Mouse (Mus musculus): ENCODE measurements around the gene Sardh. TPM values are rescaled to one million over a fixed set of nuclear protein-coding genes. Genes with fewer than 3 reads are reported as not detected.

Sardh gene
- 4.8 and 5.1 TPM in 2 replicates for polyA plus RNA-seq (2015; fragmentation: Nextera tagmentation; extraction: Ambion mirVana)

DNA sequence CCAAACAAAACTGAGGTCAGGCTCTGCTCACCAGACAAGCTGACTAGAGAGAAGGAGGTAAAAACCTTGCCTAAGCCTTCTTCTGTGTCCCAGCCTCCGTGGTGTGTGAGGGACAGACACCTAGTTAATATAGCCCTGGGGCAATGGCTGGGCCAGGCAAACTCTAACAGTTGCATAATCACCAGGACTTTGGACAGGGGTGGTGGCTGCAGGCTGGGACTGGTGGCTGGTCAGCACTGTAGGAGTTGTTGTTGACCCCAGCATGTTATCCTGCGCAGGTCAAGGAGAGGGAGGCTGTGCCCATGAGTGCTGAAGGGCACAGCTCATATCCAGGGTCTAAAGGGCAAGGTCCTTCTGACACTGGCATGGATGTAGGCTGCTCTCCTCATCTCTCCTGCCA is at the start of gene Sardh:
Gene Sardh, minus strand, starts transcription at position 127 of the 400 bp plus-strand sequence.
- no peaks in the 10 kb centered on the region for H3K4me1 ChIP-seq (ENCODE audit: control insufficient read depth, insufficient read depth, low read length)
- H3K4me2 ChIP-seq (ENCODE audit: low read length) = no peak within 1 kb of the TSS
- WGBS = 85% methylated on average over 2 of the region's 2 CpGs
- ATAC-seq = no peak
- no peaks in the 10 kb centered on the region for H3K27me3 ChIP-seq (ENCODE audit: control insufficient read depth, insufficient read depth, low read depth, low read length)
- no peak within 1 kb of the TSS for H3K27ac ChIP-seq (ENCODE audit: low read length)
- H3K9me3 ChIP-seq (replicated peaks; ENCODE audit: control insufficient read depth, low read length, poor library complexity, severe bottlenecking) = no peaks in the 10 kb centered on the region
- no peak within 1 kb of the TSS for H3K9ac ChIP-seq (ENCODE audit: low read depth, low read length)
- no peaks in the 10 kb centered on the region for H3K36me3 ChIP-seq (ENCODE audit: control insufficient read depth, insufficient read depth, low read length)
- no peak within 1 kb of the TSS for H3K4me3 ChIP-seq (ENCODE audit: low read depth, low read length)

DNA sequence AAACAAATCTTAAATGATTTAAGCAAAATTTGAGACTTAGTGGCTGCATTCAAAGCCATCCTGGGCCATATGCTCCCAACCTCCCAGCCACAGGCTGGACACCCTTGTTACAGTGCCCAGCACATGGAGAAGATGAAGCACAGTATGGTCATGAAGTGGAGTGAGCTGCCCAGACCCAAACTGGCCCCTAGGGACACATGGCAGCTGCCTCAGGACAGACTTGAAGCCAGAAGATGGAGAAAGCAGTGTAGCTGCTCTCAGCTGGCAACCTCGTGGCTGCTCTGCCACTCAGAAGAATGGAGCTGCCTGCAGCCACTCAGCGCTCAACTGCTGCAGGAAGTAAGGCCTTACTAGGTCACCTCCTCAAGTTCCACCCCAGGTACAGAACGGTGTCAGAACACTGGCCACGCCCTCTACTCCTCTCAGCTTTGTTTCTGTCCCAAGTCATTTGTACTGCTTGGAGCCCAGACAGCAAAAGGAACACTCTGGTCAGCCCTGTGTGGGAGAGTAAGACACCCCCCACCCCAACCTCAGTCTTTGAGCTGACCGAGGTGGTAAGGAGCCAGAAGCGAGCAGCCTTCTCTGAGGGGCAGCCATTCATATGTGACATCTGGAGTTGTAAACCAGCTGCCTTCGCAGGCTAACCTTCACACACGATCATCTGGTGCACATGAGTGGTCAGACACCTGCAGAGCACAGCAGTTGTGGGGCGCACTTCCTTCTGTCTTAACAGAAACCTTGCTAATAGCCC is 48.7 kb upstream of the Sardh start:
- Histone ChIP-seq H3K27ac (ENCODE audit: low read length) (no peak overlapping the region), H3K9me3 (replicated peaks; ENCODE audit: control insufficient read depth, low read length, poor library complexity, severe bottlenecking) (no peaks in the 10 kb centered on the region), H3K36me3 (ENCODE audit: control insufficient read depth, insufficient read depth, low read length) (no peaks in the 10 kb centered on the region), H3K4me2 (ENCODE audit: low read length) (no peak overlapping the region), H3K4me3 (ENCODE audit: low read depth, low read length) (no peak overlapping the region), H3K4me1 (ENCODE audit: control insufficient read depth, insufficient read depth, low read length) (peaks cover 3% of the 10 kb centered on the region), H3K9ac (ENCODE audit: low read depth, low read length) (no peak overlapping the region), H3K27me3 (ENCODE audit: control insufficient read depth, insufficient read depth, low read depth, low read length) (no peaks in the 10 kb centered on the region)
- no peak for ATAC-seq
- WGBS = 81% methylated on average over 9 of the region's 9 CpGs

DNA sequence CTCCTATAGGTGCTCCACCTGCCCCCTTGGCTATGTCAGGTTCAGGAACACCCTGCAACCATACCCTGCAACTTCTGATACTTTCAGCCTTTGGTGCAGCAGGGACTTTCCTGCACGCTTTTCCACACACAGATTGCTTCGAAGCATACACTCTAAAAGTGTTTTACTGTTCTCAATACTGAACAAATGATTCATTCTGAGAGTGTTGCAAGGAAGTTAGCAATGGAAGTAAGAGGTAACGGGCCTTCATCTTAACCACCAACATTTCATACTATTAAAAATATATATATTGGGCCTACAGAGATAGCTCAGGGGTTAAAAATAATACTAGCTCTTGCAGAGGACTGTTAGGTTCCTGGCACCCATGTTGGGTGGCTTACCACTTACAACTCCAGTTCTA is 46.6 kb upstream of the Sardh start:
- 98% methylated on average over 3 of the region's 3 CpGs for WGBS
- H3K4me2 ChIP-seq (ENCODE audit: low read length) = no peak overlapping the region
- H3K27me3 ChIP-seq (ENCODE audit: control insufficient read depth, insufficient read depth, low read depth, low read length) = no peaks in the 10 kb centered on the region
- ATAC-seq = no peak
- no peak overlapping the region for H3K9ac ChIP-seq (ENCODE audit: low read depth, low read length)
- H3K27ac ChIP-seq (ENCODE audit: low read length) = no peak overlapping the region
- no peaks in the 10 kb centered on the region for H3K4me1 ChIP-seq (ENCODE audit: control insufficient read depth, insufficient read depth, low read length)
- no peak overlapping the region for H3K4me3 ChIP-seq (ENCODE audit: low read depth, low read length)
- no peaks in the 10 kb centered on the region for H3K9me3 ChIP-seq (replicated peaks; ENCODE audit: control insufficient read depth, low read length, poor library complexity, severe bottlenecking)
- H3K36me3 ChIP-seq (ENCODE audit: control insufficient read depth, insufficient read depth, low read length) = peaks cover 6% of the 10 kb centered on the region; the same call in 1 of the 2 replicates

DNA sequence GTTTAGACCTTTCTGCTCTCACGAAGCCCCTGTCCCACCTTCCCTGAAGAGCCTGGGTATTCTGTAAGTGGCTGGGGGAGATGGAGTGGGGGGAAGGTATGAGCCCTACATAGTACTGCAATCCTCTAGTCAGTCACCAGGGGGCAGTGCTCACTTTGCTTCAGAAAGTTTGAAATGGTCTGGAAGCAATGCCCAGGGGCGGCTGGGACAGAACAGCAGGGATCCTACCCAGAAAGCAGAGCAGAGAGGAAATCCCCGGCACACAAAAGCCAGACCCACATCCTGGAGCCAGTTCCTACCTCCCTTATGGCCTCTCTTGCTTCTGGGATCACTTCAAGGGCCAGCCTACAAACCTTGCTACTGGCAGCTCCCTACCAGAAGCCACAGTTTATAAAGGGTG is 40.9 kb upstream of the Sardh start:
- Histone ChIP-seq H3K27ac (ENCODE audit: low read length) (peak overlapping the region; percentile 29), H3K36me3 (ENCODE audit: control insufficient read depth, insufficient read depth, low read length) (peaks cover 10% of the 10 kb centered on the region), H3K9me3 (replicated peaks; ENCODE audit: control insufficient read depth, low read length, poor library complexity, severe bottlenecking) (no peaks in the 10 kb centered on the region), H3K4me2 (ENCODE audit: low read length) (no peak overlapping the region), H3K9ac (ENCODE audit: low read depth, low read length) (0 out of 2 replicates have a peak overlapping the region, but pooled peaks have one; percentile 27), H3K4me1 (ENCODE audit: control insufficient read depth, insufficient read depth, low read length) (peaks cover 5% of the 10 kb centered on the region; the same call in 1 of the 2 replicates), H3K27me3 (ENCODE audit: control insufficient read depth, insufficient read depth, low read depth, low read length) (no peaks in the 10 kb centered on the region), H3K4me3 (ENCODE audit: low read depth, low read length) (no peak overlapping the region)
- 7% methylated on average over 3 of the region's 3 CpGs for WGBS
- ATAC-seq = peak; percentile 30

DNA sequence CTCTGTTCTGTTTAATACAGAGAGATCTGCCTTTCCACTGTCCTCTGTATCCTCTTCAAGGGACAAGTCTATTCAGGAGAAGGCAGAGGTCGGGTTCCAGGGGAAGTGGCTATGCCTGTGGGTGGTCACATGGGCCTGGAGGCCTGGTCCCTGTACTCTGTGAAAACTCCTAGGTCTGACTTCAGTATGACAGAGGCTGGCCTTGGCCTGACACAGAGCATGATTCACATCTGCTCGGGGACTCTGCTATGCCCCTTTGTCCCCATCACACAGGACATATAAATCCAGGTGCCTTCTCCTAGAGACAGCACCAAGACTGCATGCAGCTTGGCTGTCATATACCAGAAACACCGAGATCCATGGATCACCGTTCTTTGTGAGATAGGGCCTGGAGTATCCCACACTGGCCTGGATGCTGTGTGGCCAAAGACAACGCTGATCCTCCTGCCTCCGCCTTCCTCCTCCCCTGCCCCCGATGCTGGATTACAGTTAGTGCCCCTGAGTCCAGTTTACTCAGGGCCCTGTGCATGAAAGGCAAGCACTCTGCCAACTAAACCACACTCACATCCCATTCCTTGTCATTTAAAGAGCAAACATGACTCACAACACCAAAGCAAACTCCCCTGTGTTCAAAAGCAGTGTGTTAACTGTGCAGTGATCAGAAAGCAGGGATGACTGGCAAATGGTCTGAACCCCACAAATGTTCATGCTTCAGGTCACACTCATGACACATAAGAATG is 39.0 kb upstream of the Sardh start:
- ATAC-seq = no peak
- Histone ChIP-seq H3K27me3 (ENCODE audit: control insufficient read depth, insufficient read depth, low read depth, low read length) (no peaks in the 10 kb centered on the region), H3K27ac (ENCODE audit: low read length) (no peak overlapping the region), H3K9me3 (replicated peaks; ENCODE audit: control insufficient read depth, low read length, poor library complexity, severe bottlenecking) (no peaks in the 10 kb centered on the region), H3K9ac (ENCODE audit: low read depth, low read length) (no peak overlapping the region), H3K36me3 (ENCODE audit: control insufficient read depth, insufficient read depth, low read length) (peaks cover 10% of the 10 kb centered on the region), H3K4me2 (ENCODE audit: low read length) (no peak overlapping the region), H3K4me3 (ENCODE audit: low read depth, low read length) (no peak overlapping the region), H3K4me1 (ENCODE audit: control insufficient read depth, insufficient read depth, low read length) (peaks cover 5% of the 10 kb centered on the region; the same call in 1 of the 2 replicates)
- 84% methylated on average over 7 of the region's 7 CpGs for WGBS

DNA sequence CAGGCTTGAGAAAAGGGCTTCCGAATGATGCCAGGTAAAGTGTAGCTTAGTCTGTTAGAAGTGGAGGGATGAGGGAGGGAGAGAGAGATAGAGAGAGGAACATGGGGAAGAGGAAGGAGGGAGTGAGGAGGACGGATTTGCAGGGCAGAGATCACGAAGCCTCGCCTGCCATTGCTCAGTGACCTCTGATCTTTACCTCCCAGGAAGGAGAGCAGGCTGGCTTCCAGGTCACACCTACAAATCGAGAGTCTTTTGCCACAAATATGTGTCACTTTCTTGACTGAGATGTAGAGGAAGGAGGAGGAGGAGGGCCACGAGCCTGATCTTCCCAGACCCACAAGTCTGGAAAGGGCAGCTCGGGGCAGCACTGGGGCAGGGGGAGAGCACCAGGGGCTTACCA is 36.3 kb upstream of the Sardh start:
- Histone ChIP-seq H3K9ac (ENCODE audit: low read depth, low read length) (no peak overlapping the region), H3K27ac (ENCODE audit: low read length) (no peak overlapping the region), H3K27me3 (ENCODE audit: control insufficient read depth, insufficient read depth, low read depth, low read length) (no peaks in the 10 kb centered on the region), H3K4me1 (ENCODE audit: control insufficient read depth, insufficient read depth, low read length) (peaks cover 4% of the 10 kb centered on the region; the same call in 1 of the 2 replicates), H3K9me3 (replicated peaks; ENCODE audit: control insufficient read depth, low read length, poor library complexity, severe bottlenecking) (no peaks in the 10 kb centered on the region), H3K4me3 (ENCODE audit: low read depth, low read length) (no peak overlapping the region), H3K36me3 (ENCODE audit: control insufficient read depth, insufficient read depth, low read length) (peaks cover 4% of the 10 kb centered on the region), H3K4me2 (ENCODE audit: low read length) (no peak overlapping the region)
- ATAC-seq = no peak
- WGBS = 75% methylated on average over 7 of the region's 7 CpGs

DNA sequence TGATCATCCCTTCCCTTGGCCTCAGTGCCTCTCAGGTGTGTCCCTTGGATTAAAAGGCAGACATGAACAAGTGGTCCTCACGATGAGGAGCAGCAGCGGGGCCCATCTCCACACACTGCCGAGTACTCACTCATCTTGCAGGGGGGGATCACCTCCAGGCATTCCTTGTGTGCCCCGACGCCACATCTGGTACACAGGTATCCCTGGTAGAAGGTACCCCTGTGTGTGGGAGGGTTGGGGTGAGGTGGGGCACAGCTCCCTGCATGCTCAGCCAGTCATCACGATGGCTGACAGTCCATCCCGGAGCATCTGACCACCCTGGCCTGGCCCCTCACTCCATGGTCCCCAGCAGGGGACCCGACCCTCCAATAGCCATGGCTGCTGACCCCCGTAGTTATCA is 33.6 kb upstream of the Sardh start:
- no peak for ATAC-seq
- Histone ChIP-seq H3K4me2 (ENCODE audit: low read length) (no peak overlapping the region), H3K9me3 (replicated peaks; ENCODE audit: control insufficient read depth, low read length, poor library complexity, severe bottlenecking) (no peaks in the 10 kb centered on the region), H3K36me3 (ENCODE audit: control insufficient read depth, insufficient read depth, low read length) (no peaks in the 10 kb centered on the region; the same call in none of the 2 replicates), H3K27me3 (ENCODE audit: control insufficient read depth, insufficient read depth, low read depth, low read length) (no peaks in the 10 kb centered on the region), H3K4me3 (ENCODE audit: low read depth, low read length) (no peak overlapping the region), H3K4me1 (ENCODE audit: control insufficient read depth, insufficient read depth, low read length) (no peaks in the 10 kb centered on the region), H3K9ac (ENCODE audit: low read depth, low read length) (no peak overlapping the region), H3K27ac (ENCODE audit: low read length) (no peak overlapping the region)
- WGBS = 91% methylated on average over 9 of the region's 9 CpGs

DNA sequence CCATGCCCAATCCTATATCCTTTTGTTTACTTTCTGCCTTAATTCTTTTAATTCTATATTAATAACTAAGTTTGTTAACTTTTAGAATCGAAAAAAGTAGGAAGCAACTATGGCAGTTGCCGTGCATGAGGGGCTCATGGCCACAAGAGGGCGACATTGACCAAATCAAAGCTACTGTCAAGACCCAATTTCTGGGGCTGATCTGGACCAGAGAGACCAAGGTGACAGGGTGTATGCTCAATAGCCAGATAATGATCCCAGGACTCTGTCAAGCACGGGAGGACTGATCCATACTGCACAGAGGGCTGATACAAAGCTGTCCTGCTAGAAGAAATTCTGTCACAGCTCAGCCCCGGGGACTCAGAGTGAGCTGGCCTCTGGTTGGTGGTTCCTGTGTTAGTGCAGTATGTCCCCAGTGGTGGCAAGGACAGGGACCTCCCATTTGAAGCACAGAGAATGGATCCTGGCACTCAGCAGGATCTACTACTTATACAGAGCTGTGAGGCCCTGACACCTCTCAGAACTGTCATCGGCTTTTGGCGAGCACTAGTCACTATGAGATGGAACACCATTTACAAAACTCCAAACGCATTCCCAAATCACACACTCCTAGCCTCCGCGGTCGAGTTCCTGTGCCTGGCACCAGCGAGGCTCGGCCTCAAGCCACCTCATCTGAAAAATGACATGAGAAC is 32.9 kb upstream of the Sardh start:
- Histone ChIP-seq H3K36me3 (ENCODE audit: control insufficient read depth, insufficient read depth, low read length) (peaks cover 4% of the 10 kb centered on the region), H3K4me3 (ENCODE audit: low read depth, low read length) (no peak overlapping the region), H3K27me3 (ENCODE audit: control insufficient read depth, insufficient read depth, low read depth, low read length) (no peaks in the 10 kb centered on the region), H3K9me3 (replicated peaks; ENCODE audit: control insufficient read depth, low read length, poor library complexity, severe bottlenecking) (no peaks in the 10 kb centered on the region), H3K27ac (ENCODE audit: low read length) (no peak overlapping the region), H3K9ac (ENCODE audit: low read depth, low read length) (no peak overlapping the region), H3K4me2 (ENCODE audit: low read length) (no peak overlapping the region), H3K4me1 (ENCODE audit: control insufficient read depth, insufficient read depth, low read length) (no peaks in the 10 kb centered on the region)
- 67% methylated on average over 13 of the region's 13 CpGs for WGBS
- peak; percentile 56; the same call in 1 of the 2 replicates for ATAC-seq
